Mouse (Mus musculus) heart, adult 8-10 months (tissue): ENCODE data around the gene Gm6793. TPM values are rescaled to one million over a fixed set of nuclear protein-coding genes. Genes with fewer than 3 reads are reported as not detected.
A peak's percentile ranks its signal among the peaks of the same experiment; 100 is the strongest.

ENCODE experiments used
- DNase-seq: peaks from one replicate; pipeline ENCODE4 v3.0.0; 2022; ENCODE audit warnings: low spot score
- total RNA-seq, 4 experiments: library from RNA; stranded (reverse); gene quantifications; 2 replicates each; pipeline ENCODE4 v1.2.4; 2022

Gm6793 gene
- total RNA-seq = under 1 TPM in 2 of 4 experiments, not detected in 2; 0.22 to 0.57 TPM

GRCm38 (mm10) chr8:112014936-112015335 lies at the start of gene Gm6793:
TSS of gene Gm6793 (minus strand) at chr8:112015036.
- DNase-seq = no peak

DNA sequence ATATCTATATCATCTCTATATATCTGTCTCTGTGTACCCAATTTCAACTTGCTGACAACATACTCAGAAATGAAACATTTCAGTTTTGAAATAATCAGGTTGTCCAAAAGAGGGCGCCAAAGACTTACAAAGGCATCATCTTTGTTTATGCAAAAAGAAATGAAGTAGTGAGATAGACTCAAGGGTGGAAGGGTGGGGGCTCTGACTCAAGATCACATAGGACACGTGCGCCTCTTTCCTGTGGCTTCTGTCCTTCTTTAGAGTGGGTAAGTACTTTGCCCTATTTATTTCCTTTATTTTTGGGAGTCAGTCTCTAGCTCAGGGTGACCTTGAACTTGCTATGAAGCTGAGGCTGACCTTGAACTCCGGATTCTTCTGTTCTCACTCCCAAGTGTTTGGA lies 46.5 kb upstream of the Gm6793 start:
- peak; percentile 17 for DNase-seq

DNA sequence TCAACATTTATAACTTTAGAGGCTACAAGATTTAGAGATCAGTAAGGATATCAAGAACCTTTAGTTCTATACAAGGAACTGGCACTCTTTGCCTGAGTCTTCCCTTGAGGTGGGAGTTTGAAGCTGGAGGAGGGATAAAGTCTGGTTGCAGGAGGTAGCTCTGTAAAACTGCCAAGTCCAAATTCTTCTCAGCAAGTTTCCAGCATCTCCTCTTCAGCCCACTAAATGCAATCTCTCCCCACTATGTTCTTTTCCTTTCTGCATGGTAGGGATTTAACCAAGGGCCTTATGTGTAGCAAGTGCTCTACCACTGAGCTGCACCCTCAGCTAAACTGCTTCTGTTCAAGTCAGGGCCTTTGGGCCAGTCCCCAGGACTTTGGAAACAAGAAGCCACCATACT lies 39.6 kb upstream of the Gm6793 start:
- DNase-seq = no peak

- no peak for DNase-seq
Observed at GRCm38 (mm10) chr8:112051537-112051936, 36.7 kb upstream of the Gm6793 start.

DNA sequence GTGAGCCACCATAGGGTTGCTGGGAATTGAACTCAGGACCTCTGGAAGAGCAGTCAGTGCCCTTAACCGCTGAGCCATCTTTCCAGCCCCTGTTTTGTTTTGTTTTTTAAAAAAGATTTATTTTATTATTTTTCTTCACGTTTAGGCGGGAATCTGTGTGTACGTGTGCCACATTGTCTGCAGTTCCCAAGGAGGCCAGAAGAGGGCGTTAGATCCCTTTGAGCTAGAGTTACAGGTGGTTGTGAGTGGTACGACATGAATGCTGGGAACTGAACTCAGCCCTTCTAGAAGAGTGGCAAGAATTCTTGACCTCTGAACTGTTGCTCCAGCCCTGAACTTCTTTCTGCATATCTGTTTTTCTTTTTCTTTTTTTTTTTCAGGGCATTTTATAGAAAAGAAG lies 35.1 kb upstream of the Gm6793 start:
- no peak for DNase-seq

GRCm38 (mm10) chr8:112048293-112048692 lies 33.5 kb upstream of the Gm6793 start:
- DNase-seq = no peak

GRCm38 (mm10) chr8:112045896-112046295 lies 31.1 kb upstream of the Gm6793 start:
- peak; percentile 69 for DNase-seq

GRCm38 (mm10) chr8:112045182-112045581 lies 30.3 kb upstream of the Gm6793 start:
- no peak for DNase-seq

- DNase-seq = no peak
Observed at GRCm38 (mm10) chr8:112037521-112037920, 22.7 kb upstream of the Gm6793 start.

DNA sequence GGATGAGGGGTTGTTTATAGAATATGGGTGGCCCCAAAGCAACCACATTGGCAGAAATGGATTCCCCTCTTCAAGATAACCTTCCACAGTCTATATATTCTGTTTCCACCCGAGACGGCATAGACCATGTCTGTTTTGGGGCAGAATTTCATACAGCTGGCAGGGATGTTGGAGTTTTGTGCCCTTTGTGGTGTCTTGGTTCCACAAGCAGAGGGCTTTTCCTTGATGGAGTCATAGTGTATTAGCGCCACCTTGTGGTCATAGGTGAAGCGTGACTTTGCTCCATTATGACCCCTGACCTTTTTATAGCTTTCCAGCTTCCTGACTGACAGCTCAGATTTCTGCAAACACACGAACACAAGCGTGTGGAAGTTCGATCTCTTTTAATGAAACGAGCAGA lies 19.8 kb upstream of the Gm6793 start:
- peak; percentile 16 for DNase-seq

GRCm38 (mm10) chr8:112033071-112033470 lies 18.2 kb upstream of the Gm6793 start:
- no peak for DNase-seq

DNA sequence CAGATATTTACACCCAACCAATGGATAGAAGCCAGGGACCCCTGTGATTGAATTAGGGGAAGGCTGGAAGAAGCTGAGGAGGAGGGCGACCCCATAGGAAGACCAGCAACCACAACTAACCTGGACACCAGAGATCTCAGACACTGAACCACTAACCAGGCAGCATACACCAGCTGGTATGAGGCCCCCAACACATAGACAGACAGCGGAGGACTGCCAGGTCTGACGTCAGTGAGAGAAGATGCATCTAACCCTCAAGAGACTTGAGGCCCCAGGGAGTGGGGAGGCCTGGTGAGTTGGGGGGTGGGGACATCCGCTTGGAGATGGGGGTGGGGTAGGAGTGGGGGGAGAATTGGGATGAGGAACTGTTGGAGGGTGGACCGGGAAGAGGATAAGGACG lies 15.8 kb upstream of the Gm6793 start:
- no peak for DNase-seq

DNA sequence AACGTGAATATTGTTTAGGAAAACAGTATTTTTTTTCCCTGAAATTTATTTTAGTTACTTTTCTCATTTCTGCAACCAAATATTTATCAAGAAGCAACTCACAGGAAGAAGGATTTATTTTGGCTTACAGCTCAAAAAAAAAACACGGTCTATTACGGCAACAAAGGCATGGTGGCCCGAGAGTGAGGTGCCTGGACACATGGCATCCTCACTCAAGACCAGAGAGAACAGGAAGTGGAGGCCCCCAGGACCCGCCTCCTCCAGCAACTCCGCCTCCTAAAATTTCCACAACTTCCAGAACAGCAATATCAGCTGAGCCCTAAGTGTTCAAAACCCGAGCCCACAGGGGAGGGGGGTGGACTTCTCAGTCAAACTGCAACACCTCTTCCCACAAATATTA lies 14.6 kb upstream of the Gm6793 start:
- DNase-seq = no peak

DNA sequence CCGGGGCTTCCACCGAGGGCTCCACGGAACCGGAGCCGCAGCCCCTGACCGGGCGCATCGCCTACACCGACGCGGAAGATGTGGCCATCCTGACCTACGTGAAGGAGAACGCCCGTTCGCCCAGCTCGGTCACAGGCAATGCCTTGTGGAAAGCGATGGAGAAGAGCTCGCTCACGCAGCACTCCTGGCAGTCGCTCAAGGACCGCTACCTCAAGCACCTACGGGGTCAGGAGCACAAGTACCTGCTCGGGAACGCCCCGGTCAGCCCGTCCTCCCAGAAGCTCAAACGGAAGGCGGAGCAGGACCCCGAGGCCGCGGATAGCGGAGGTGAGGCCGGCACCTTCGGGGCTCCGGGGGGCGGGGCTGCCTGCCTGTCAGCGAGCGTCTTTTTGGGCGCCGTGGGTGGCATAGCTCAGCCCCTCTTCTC lies 3.0 kb downstream of the Gm6793 start:
- peak; percentile 10 for DNase-seq

DNA sequence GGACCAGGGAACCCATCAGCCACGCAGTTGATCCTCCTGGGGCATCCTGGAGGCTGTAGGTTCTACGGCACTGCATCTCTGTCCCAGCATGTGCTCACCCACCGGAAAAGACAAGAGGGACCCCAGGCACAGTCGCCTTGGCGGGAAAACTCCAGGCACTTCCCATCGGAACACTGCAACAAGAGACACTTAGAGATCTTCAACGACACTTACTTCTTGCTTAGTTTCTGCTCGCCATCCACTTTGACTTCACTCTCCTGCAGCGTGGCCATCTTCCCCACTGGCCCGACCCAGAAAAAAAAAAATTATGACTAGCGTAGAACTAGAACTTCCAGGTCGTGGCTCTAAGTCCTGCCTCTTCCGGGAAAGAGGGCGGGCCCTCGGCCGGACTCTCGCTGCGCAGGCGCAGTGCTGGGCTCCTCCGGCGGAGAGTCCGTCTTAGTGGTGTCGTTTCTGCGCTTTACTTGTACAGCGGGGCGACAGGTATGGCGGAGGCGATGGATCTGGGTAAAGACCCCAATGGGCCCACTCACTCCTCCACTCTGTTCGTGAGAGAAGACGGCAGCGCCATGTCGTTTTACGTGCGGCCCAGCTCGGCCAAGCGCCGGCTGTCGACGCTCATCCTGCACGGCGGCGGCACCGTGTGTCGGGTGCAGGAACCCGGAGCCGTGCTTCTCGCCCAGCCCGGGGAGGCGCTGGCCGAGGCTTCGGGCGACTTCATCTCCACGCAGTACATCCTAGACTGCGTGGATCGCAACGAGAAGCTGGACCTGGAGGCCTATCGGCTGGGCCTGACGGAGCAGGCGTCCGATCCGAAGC lies 3.6 kb downstream of the Gm6793 start, which contains the start of the genes Kars and Terf2ip:
TSS of gene Kars (minus strand) at position 327 of the 819 bp plus-strand sequence.
TSS of gene Terf2ip (plus strand) at position 402 of the 819 bp plus-strand sequence.
- DNase-seq = peak; percentile 93

- DNase-seq = no peak
Observed at GRCm38 (mm10) chr8:112009558-112009957, 5.3 kb downstream of the Gm6793 start.

- no peak for DNase-seq
Observed at GRCm38 (mm10) chr8:112007669-112008068, 7.2 kb downstream of the Gm6793 start.

- no peak for DNase-seq
Observed at GRCm38 (mm10) chr8:112005601-112006000, 9.2 kb downstream of the Gm6793 start.

GRCm38 (mm10) chr8:112004754-112005153 lies 10.1 kb downstream of the Gm6793 start:
- no peak for DNase-seq

- DNase-seq = no peak
Observed at GRCm38 (mm10) chr8:111992703-111993039, 22.2 kb downstream of the Gm6793 start.

- peak; percentile 85 for DNase-seq
Observed at GRCm38 (mm10) chr8:111992013-111992702, 22.7 kb downstream of the Gm6793 start, which contains the start of gene Adat1. TSS of gene Adat1 (minus strand) at chr8:111992302.

GRCm38 (mm10) chr8:111991278-111991677 lies 23.6 kb downstream of the Gm6793 start:
- DNase-seq = no peak

- DNase-seq = peak; percentile 78
Observed at GRCm38 (mm10) chr8:111989911-111990310, 24.9 kb downstream of the Gm6793 start.
